Mouse (Mus musculus) neutrophil, adult 5-6 weeks (primary cell): ENCODE data around the gene Ninj2. TPM values are rescaled to one million over a fixed set of nuclear protein-coding genes. Genes with fewer than 3 reads are reported as not detected.

Source experiments
- ATAC-seq: fragments of 151-379, 151-347 bp; 2 replicates; pipeline ENCODE4 v1.8.0; 2017; ENCODE audit warnings: mild to moderate bottlenecking, moderate TSS enrichment; ENCODE audit not compliant: insufficient number of reproducible peaks, poor library complexity, low FRiP score, severe bottlenecking; ENCODE audit errors: extremely low read depth
- total RNA-seq: library from RNA; stranded (forward); fragments of 200-1000 nt; gene quantifications from 2 replicates; pipeline ENCODE4 v1.2.3, GENCODE M21; 2017

Ninj2 gene
- total RNA-seq, 1 experiment from 2014 or later: not detected

DNA sequence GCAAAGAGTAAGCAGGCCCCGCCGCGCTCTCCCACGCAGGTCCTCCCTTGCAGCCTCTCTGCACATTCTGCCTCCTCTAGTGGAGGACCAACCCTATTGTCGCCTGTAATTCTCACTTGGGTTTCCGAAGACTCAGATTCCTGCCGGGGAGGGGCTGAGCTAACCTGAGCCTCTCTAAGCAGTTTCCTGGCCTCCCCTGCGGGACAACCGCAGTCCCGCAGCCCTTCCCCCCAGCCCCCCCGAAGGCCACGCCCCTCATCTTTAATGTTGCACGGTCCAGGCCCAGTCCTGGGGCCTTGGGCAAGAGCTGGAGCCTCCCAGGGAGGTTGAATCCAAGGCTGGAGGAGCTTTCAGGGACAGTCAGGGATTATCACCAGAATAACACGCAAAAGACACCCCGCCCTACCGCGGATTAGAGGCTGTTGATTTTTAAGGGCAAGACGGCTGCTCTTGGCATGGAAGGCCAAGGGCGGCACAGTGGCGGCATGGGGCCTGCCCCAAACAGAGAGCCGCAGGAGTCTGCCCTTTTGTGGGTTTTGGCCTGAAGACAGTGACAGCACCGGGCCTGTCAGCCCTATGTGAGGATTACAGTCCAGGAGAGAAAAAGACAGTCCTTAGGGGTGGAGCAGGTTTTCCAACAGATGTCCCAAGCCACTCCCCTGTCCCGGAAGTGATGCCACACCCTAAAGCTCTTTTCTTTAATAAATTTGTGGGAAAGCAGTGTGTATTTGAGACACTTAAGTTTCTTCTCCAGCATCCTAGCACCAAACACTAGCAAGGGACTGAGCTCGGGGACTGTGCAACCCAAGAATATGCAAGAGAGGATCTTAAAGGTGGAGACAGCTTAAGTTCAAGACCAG is 95.5 kb downstream of the Ninj2 start:
- peak; percentile 30; the same call in 1 of the 2 replicates for ATAC-seq

DNA sequence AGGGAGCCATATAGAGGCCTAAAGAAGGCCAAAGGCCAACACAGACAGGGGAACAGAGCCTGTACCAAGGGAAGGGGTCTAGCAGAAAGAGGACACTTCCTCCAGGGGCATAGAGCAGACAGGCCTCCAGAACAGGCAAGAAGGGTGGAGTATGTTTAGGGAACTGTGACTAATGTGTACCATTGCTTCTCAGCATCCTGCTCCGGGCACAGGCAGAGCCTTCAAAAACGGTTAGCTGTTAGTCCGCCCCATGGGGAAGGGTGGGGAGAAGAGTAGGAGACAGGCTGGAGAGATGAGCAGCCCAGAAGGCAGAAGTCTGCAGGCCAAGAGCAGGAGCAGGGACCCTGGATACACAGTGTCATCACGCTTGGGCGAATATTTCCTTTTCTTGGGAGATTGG is 96.1 kb downstream of the Ninj2 start:
- no peak for ATAC-seq

- ATAC-seq: no peak
Observed at GRCm38 (mm10) chr6:120190365-120190764, 97.2 kb downstream of the Ninj2 start.

DNA sequence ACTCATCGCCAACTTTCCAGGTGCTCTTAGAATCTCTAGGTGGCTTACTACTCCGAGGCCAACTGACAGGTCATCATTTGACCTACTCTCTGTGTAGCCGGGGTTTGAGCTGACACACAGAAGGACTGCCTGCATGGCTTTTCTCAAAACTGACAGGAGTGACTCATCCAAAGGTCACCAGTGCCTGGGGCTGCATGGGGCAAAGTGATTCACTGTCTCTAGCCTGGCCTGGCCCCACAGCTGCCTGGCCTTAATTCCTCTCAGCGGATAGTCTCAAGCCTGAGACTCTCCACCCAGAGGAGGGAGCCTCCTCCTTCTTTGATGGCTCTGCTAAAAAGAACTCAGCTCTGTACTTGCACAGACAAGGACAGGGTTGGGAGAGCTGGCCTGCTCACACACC is 97.8 kb downstream of the Ninj2 start:
- no peak for ATAC-seq

DNA sequence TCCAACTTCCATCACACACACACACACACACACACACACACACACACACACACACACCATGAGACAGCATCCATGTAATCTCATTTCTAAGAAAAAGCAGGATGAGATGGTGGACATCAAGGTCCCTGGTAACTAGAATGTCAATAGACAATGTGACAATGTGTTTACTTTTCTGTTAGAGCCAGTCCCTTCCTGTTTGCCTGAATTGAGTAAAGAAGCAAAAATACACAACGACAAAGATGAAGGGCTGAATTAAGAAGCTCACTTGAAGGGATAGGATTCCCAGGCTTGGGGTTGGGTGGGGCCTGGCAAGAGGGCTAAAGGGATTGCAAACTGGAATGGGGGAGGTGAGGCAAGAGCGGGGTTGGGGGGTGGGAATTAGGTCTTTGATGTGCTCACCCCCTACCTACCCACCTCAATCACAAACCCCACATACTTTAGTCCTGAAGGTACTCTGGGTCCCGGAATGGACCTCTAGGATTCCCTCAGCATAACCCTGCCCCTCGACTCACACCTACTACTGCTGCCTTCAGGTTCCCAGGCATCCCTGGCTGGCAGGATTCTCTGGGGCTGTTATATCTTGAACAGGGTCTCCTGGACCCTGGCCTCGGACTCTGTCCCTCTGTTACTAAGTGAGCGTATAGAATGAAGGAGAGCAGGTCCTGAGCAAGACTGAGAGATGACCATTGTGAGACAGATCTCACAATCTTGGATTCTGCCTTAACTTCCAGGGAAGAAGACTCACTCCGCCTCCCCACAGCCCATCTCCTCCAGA is 98.4 kb downstream of the Ninj2 start:
- ATAC-seq: no peak

DNA sequence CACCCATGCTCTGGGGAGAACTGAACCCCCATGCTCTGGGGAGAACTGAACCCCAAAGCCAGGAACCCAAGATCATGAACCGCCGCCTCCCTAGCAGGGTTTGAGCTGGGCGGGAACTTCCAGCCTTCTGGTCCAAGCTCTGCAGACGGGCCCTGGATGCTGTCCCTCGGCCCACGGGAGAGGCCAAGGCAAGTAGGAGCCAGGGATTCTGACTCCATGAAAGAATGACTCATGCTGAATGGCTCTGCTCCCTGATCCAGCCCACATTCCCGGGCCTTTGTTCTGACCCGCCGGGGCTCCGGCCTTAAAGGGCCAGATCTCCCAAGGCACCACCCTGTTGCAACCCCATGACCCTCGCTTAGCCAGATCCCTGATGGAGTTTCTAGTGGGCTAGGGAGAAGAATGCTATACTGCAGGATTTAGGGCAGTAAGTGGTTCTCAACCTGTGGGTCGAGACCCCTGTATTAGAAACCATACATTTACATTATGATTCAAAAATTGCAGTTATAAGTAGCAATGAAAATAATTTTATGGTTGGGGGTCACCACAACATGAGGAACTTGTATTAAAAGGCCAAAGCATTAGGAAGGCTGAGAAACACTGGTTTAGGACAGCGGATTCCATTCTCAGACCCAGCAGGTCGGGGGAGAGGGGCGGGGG is 99.2 kb downstream of the Ninj2 start:
- no peak for ATAC-seq

DNA sequence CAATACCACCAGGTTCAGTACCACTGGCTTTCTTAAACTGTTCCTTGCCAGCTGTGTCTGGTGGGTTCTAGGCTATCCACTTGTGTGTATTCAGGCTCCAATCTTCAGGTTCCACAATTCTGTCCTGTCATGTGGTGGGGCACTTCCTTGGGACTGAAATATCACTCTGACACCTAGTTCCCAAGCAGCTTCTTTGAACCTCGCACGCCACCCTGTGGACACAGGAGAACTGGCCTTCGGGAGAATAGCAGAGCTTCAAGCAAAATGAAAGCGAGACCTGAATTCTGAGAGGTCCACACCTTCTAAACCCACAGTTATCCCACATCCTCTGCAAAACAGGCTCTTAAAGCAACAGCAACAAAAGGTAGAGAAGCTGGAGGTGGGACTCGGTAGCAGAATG is 100.0 kb downstream of the Ninj2 start:
- ATAC-seq: peak; percentile 72

DNA sequence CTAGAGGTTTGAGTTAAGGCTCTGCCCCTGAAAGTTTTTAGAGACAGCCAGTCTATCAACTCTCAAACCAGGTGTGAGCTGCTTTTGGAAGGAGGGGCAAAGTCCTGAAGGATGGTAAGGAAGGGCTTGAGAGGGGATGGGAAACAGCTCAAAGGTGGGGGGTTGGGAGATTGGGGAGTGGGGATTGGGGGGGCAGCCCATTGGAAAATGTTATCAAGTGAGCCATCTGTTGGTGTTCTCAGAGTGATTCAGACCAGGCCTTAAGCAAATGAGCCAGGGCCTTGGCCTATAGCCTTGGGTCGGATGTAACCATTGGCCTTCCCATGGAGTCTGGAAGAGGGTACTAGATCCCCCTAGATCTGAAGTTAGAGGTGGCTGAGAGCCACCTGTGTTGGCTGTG is 100.6 kb downstream of the Ninj2 start:
- ATAC-seq: no peak

- ATAC-seq: no peak
Observed at GRCm38 (mm10) chr6:120194305-120194704, 101.2 kb downstream of the Ninj2 start.

DNA sequence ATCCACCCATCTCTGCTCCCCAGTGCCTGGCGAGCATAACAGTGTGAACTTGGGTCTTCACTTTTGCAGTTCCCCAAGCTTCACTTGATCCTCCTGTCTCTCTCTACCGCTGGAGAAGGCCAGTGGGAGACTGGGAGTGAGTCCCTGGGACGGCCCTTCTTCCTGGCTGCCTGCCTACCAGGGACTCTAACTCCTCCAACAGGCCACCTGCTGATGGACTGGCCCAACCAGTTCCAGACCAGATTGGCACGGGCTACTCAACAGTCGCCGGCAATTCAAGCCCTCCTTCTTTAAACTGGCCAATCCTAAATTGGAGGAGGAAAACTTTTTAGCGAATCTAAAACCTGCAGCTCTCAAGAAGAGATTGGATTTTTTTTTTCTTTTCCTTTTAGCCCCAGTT is 101.8 kb downstream of the Ninj2 start:
- no peak for ATAC-seq

DNA sequence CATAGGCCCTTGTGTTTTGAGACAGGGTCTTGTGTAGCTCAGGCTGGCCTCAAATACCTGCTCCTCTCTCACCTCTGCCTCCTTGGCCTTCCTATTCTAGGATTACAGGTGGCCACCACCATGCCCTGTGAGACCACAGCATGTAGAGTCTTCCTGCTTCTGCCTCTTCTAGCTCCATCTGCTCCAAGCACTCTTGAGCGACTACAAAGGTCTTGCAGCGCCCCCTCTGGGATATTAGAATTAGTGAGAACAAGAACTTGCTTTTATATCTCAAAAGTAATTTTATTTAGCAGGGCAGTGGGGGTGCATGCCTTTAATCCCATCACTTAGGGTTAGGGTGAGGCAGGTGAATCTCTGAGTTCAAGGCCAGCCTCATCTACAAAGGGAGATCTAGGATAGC is 103.7 kb downstream of the Ninj2 start:
- ATAC-seq: peak; percentile 27

- ATAC-seq: peak; percentile 55; the same call in 1 of the 2 replicates
Observed at GRCm38 (mm10) chr6:120197964-120198363, 104.8 kb downstream of the Ninj2 start.

GRCm38 (mm10) chr6:120199638-120200394 is 106.7 kb downstream of the Ninj2 start:
- no peak for ATAC-seq

- no peak for ATAC-seq
Observed at GRCm38 (mm10) chr6:120201956-120202355, 108.8 kb downstream of the Ninj2 start.

DNA sequence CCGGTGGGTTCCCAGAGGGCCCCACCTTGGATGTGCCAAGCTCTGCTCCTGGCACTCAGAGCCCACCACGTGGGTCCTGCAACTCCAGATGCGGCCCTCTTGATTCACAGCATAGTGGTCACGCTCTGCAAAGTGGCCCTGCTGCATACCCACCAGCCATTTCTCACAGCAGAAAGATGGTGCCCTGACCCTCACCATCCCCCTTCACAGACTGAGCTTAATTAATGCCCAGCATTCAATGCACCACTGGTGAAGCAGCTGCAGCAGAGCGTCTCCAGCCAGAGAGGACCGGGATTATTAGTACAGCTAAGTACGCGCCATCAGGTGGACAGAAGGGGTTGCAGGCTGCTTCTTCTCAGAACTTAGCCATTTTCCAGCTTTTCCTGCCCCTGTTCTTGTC is 109.3 kb downstream of the Ninj2 start:
- no peak for ATAC-seq

DNA sequence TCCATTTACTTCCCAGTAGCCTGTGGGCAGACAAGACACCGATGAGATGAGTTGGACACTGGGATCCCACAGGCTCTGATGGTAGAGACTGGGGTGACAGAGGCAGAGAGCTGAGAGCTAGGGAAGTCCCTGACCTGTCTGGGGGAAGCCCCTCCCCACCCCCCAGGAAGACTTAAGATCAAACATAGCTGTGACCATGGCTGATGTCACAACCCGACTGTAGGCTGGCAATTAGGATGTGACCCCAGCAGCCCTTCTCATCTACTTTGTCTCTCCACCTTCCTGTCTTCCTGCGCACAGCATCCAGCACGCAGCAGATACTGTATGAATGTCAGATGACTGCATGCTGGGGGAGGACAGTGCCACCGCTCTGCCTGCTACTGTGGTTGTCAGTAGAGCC is 113.4 kb downstream of the Ninj2 start:
- ATAC-seq: no peak

- ATAC-seq: no peak
Observed at GRCm38 (mm10) chr6:120211536-120211935, 118.4 kb downstream of the Ninj2 start.

- no peak for ATAC-seq
Observed at GRCm38 (mm10) chr6:120216702-120217101, 123.6 kb downstream of the Ninj2 start.

DNA sequence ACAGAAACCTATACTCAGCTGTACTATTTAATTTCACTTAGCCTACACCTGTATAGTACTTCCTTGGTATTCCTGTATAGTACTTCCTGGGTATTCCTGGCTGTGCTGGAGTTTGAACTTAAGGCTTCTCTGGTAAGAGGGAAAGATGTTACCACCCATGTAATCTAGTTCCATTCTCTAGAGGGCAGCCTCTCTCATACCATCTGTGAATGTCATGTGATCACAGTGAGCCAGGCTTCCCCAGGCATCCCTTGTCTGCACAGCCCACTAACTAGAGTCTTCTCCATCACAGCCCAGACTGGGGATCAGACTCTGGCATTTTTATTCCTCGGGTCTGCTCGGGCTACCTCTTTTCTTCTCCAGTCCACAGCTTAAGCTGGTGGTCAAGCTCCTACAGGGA is 126.1 kb downstream of the Ninj2 start:
- no peak for ATAC-seq
